Mouse (Mus musculus): Measurements from ENCODE around the gene Serpinf2.
"Not testable (repeated sequence)": the region's sequence is repeated elsewhere in the genome, so short reads cannot be mapped to it uniquely, and the experiment has no call there.

Gene Serpinf2

GRCm38 (mm10) chr11:75459141-75459711 is 19.8 kb upstream of the Serpinf2 start:
- no peak for DNase-seq (ENCODE audit: extremely low spot score)

- no peak for DNase-seq (ENCODE audit: extremely low spot score)
Measured at GRCm38 (mm10) chr11:75458628-75459041, 19.2 kb upstream of the Serpinf2 start.

GRCm38 (mm10) chr11:75458169-75458568 is 18.8 kb upstream of the Serpinf2 start:
- DNase-seq (ENCODE audit: extremely low spot score): peak; percentile 52

GRCm38 (mm10) chr11:75456440-75456871 is 17.1 kb upstream of the Serpinf2 start:
- no peak for DNase-seq (ENCODE audit: extremely low spot score)

GRCm38 (mm10) chr11:75455971-75456370 is 16.6 kb upstream of the Serpinf2 start:
- not testable (repeated sequence) for DNase-seq (ENCODE audit: extremely low spot score)

- DNase-seq (ENCODE audit: extremely low spot score): no peak
Measured at GRCm38 (mm10) chr11:75455041-75455736, 15.8 kb upstream of the Serpinf2 start.

GRCm38 (mm10) chr11:75453991-75454930 is 14.9 kb upstream of the Serpinf2 start, which contains the start of gene Wdr81:
Gene Wdr81, minus strand, starts transcription at chr11:75454717.
- peak; percentile 88 for DNase-seq (ENCODE audit: extremely low spot score)

- no peak for DNase-seq (ENCODE audit: extremely low spot score)
Measured at GRCm38 (mm10) chr11:75452812-75453557, 13.6 kb upstream of the Serpinf2 start.

- DNase-seq (ENCODE audit: extremely low spot score): no peak
Measured at GRCm38 (mm10) chr11:75452081-75452480, 12.7 kb upstream of the Serpinf2 start.

GRCm38 (mm10) chr11:75450936-75451335 is 11.5 kb upstream of the Serpinf2 start:
- no peak for DNase-seq (ENCODE audit: extremely low spot score)

GRCm38 (mm10) chr11:75450304-75450908 is 11.0 kb upstream of the Serpinf2 start:
- DNase-seq (ENCODE audit: extremely low spot score): no peak

GRCm38 (mm10) chr11:75449695-75450094 is 10.3 kb upstream of the Serpinf2 start:
- no peak for DNase-seq (ENCODE audit: extremely low spot score)

GRCm38 (mm10) chr11:75448575-75448974 is 9.2 kb upstream of the Serpinf2 start:
- no peak for DNase-seq (ENCODE audit: extremely low spot score)

- peak; percentile 42 for DNase-seq (ENCODE audit: extremely low spot score)
Measured at GRCm38 (mm10) chr11:75443711-75444110, 4.3 kb upstream of the Serpinf2 start.

GRCm38 (mm10) chr11:75441601-75442000 is 2.2 kb upstream of the Serpinf2 start:
- DNase-seq (ENCODE audit: extremely low spot score): no peak

GRCm38 (mm10) chr11:75441034-75441433 is 1.6 kb upstream of the Serpinf2 start:
- no peak for DNase-seq (ENCODE audit: extremely low spot score)

GRCm38 (mm10) chr11:75439951-75440350 is 560 bp upstream of the Serpinf2 start:
- no peak for DNase-seq (ENCODE audit: extremely low spot score)

- no peak for DNase-seq (ENCODE audit: extremely low spot score)
Measured at GRCm38 (mm10) chr11:75438804-75439203, 587 bp downstream of the Serpinf2 start.

- no peak for DNase-seq (ENCODE audit: extremely low spot score)
Measured at GRCm38 (mm10) chr11:75438194-75438593, 1.2 kb downstream of the Serpinf2 start.

GRCm38 (mm10) chr11:75434138-75434537 is 5.3 kb downstream of the Serpinf2 start:
- DNase-seq (ENCODE audit: extremely low spot score): no peak

- DNase-seq (ENCODE audit: extremely low spot score): no peak
Measured at GRCm38 (mm10) chr11:75431307-75431706, 8.1 kb downstream of the Serpinf2 start.

All from embryo, embryonic 9.5 days (tissue).